Mouse (Mus musculus): ENCODE results near the gene Pitpnm2.

Pitpnm2 gene

DNA sequence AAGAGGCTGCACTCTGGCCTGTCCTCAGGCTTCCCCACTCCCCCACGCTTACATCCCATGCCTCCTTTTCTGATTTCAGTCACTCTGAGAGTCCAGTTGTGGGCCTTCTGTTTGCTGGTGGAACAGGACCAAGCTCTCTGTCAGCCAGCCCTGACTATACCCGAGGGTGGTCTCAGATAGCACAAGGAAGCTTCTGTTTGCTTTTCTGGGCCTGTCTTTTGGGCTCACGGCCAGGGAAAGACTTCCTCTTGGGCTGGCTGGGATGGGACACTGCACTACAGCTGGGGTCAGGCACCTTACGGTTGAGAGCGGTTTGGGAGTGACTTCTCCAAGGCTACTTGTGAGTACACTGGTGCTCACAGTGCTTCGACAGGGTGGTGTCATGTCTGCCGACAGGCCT lies 111.5 kb downstream of the Pitpnm2 start:
- DNase-seq (ENCODE audit: low spot score in 2 of 2), result no peak

DNA sequence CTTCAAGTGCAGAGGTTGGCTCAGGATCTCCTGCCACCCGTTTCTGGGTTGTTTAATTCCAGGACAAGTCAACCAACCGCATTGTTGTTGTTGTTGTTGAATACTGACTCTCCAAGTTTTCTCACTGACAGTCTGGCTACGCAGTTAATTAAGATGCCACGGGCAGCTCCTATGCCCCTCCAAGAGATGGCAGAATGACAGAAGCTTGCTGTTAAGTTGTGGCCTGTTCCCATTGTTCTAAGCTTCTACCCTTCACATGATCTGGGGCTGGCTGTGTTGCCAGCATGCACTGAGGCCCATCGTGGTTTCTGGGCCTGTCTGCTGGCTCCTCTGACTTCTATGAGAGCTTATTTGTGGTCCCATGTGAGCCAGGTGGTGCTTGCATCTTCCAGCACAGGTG lies 115.3 kb downstream of the Pitpnm2 start:
- DNase-seq (ENCODE audit: low spot score in 2 of 2), result no peak

DNA sequence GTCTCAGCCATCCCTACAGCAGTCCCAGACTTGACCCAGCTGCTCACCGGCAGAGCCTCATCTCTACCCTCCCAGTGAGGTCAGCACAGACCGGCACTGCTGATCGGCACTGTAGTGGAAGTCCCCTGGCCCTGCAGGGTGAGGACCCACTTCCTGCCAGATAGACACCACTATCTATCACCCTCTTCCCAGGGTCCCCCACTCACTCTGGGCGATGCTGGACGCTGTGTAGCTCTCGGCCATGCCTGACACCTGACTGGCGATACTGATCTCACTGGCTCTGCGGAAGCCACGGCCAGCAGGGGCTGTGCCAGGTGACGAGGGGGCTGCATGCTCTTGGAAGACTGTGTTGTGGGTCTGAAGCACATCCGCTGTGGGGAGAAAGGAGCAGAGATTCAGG lies 124.5 kb downstream of the Pitpnm2 start:
- no peak for DNase-seq (ENCODE audit: low spot score in 2 of 2)

DNA sequence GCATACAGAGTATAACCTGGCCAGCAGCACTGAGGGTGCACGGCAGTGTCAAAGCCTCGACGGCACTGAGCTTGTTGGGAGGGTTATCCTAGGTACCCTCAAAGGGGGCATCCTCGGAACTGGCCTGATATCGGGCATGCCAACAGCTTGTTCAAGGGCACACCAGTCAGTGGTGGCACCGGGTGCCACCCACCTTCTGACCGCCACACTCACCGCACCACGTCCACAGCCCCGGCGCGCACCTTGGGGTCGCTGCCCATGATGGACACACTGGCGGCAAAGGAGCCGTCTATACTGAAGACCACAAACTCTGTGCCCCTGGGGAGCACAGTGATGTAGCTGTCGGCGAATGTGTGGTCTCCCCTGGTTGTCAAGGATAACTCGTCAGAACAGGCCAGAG lies 127.2 kb downstream of the Pitpnm2 start:
- no peak for DNase-seq (ENCODE audit: low spot score in 2 of 2)

DNA sequence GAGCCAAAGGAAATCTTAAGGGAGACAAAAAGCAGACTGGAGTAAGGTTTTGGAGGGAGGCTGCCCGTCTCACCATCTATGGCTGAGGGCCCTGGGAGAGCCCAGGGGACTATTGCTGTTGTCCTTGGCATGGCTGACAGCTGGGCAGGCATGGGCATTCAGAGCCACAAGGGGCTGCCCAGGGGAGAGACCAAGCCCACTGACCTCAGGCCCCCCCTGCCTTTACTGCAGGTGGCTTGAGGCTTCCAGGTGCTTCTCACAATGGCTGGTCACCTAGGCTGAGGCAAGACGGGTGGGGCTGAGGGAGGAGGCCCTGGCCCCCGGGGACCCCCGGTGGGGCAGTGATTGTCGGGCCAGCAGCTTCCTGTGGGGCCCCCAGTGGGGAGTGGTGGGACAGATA lies 130.4 kb downstream of the Pitpnm2 start:
- no peak for DNase-seq (ENCODE audit: low spot score in 2 of 2)

DNA sequence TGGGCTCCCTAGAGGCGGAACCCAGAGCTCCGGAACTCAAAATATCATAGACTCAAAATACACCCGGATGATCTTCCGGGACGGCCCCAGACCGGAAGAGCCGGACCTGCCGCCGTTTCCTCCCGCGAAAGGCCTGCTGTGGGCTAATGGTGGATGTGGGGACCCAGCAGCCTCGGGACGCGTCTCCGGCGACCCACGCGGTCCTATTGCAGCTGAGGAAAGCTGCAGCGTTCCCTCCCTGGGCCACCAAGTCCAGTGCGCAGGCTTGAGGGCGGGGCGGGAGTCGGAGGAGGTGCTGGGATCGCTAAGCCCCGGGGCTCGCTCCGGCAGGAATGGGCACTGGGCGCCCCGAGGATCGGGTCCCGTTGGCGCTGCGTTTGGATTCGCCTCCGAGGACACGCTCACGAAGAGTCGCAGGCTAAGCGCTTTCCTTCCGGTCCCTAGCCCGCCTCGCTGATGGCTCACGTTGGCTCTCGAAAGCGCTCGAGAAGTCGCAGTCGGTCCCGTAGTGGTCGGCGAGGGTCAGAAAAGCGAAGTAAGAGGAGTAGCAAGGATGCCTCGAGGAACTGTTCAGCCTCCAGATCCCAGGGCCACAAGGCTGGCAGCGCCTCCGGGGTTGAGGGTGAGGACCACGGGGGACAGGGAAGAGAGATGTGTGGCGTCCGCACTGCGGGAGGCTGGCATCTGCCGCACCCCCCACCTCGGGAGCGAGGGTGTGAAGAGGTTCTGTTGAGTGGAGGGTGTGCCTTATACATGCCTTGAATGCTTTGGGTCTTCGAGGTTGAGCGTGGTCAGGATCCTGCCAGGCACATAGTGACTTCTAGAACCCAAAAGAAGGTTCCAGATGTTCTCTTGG lies 133.3 kb downstream of the Pitpnm2 start, which contains the start of gene Arl6ip4:
Arl6ip4 (plus strand) TSS at position 100 of the 856 bp plus-strand sequence.
- peak; percentile 66 to 67 for DNase-seq (ENCODE audit: low spot score in 2 of 2)

DNA sequence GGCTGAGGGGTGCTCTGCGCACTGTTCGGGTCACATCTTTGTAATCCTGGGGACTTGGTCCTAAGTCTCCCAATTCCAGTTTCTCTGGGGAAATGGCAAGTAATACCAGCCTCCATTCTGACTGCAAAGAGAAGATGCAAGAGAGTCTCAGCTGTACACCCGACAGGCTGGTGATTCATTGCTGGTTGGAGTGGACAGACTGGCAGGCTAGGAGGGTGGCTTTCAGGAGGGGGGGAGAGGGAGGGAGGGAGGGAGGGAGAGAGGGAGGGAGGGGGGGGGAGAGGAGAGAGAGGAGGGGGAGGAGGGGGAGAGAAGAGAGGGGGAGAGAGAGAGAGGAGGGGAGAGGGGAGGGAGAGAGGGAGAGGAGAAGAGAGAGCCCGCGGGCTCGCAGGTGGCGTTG lies 134.0 kb downstream of the Pitpnm2 start:
- no peak for DNase-seq (ENCODE audit: low spot score in 2 of 2)

DNA sequence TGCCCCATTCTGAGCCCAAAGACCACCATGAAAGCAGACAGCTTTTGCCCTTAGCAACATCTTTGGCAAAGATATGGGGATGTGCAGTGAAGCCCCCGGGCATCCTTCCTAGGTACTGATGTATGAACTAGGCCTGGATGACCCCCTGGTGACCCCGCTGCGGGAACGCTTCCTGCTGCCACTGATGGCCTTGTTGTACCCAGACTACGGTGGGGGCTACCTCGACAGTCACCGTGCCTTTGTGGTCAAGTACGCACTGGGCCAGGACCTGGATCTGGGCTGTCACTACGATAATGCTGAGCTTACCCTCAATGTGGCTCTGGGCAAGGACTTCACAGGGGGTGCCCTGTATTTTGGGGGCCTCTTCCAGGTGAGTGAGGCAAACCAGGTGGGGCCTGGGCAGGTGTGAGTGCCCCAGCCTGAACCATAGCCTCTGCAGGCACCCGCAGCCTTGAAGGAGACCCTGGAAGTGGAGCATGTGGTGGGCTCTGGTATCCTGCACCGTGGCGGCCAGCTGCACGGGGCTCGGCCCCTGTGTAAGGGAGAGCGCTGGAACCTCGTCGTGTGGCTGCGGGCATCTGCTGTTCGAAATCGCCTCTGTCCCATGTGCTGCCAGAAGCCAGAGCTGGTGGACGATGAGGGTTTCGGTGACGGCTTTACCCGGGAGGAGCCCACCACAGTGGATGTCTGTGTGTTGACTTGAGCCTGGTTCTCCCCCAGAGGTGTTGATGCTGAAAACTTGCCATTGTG lies 135.1 kb downstream of the Pitpnm2 start:
- DNase-seq (ENCODE audit: low spot score in 2 of 2), result no peak

DNA sequence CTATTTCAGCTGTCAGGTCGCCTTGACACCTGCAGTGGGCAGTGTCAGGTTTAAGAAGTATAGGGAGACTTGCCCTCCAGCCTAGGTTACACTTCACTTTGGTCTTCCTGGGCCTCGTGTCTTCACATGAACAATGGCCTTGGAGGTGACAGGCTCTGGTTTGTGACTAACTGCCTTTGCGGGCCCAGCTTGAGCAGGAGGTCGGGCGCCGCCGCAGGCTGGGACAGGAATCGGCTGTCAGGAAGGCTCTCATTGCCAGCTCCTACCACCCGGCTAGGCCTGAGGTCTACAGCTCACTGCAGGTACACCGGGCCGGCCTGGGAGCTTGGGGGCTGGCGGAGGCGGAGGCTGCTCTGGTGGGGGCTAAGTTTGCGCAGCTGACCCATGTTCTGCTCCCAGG lies 136.5 kb downstream of the Pitpnm2 start:
- DNase-seq (ENCODE audit: low spot score in 2 of 2), result peak; percentile 44 to 52

DNA sequence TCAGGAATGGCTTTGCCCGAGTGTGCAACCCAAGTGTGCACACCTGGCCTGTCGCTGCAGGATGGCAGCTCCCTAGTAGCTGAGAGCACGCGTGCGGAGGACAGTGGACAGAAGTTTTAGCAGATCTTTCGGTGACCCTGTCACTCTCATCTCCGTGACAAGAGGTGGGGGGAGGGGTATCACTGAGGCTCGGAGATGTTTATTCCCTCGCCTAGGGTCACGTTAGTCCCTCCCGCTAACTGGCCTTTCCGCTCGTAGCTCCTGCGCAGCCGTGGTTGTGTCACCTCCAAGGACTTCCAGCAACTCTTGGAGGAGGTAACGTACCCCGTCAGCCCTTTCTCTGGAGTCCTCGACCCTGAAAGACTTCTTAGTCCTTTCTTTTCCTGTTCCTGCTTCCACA lies 137.0 kb downstream of the Pitpnm2 start:
- no peak for DNase-seq (ENCODE audit: low spot score in 2 of 2)

DNA sequence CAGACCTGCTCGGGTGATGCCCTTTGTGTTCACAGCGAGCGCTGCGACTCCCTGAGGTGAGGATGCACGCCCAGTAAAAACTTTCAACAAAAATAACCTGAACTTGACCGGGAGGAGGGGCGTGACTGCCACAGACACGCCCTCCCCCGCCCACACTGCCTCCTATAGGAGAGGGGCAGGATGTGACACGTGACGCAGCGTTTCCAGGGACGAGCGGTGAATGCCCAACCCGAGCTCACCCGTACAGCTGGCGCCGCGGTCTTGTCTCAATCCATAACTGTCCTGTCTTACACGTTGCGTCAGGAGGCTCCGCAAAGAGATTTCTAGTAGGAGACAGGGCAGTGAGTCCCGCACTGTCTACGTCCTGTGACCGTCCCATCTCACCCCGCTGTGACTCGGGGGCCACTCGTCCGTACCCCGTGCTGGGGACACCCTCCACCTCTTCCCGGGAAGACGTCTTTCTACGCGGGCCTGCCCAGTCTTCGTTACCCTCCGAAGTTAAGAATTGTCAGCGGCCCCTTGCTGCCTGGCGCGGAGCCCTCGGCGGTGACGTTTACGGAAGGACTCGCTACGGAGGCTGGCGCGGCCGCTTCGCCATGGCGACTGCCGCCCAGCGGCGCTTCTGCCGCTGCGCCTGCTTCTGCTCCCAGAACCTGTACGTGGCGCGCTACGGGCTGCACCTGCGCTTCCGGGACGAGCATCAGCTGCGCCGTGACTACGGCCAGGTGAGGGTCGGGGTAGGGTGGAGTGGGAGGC lies 137.6 kb downstream of the Pitpnm2 start, which contains the start of gene Ogfod2:
Ogfod2 (plus strand) TSS at position 556 of the 756 bp plus-strand sequence.
- DNase-seq (ENCODE audit: low spot score in 2 of 2), result peak; percentile 90 to 93

DNA sequence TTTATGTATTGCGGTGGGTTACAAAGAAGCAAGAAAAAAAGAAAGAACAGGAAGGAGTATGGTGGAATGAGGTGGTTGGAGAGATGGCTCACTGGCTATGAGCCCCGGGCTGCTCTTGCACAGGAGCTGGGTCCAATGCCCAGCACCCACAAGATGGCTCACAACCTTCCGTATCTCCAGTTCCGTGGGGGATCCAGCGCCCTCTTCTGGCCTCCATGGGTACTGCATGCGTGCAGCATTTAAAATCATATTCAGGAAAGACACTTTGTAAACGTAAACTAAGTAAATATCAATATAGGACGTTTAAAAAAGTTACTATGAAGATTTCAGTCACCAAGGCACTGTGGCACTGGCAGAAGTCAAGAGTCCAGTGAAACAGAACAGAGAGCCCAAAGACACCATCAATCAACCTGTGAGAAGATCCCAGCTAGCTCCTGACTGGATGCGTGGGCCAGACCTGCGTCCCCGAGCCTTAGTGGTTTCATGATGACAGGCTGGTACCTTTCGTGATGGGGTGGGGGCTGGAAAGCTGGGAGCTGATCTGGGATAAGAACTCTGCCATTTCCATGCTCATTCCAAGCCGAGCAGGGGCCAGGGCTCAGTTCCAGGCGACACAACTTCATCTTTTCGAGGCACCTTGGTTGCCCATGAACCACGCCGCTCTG lies 138.4 kb downstream of the Pitpnm2 start:
- peak in 1 of 2 experiments; percentile 44 for DNase-seq (ENCODE audit: low spot score in 2 of 2)

DNA sequence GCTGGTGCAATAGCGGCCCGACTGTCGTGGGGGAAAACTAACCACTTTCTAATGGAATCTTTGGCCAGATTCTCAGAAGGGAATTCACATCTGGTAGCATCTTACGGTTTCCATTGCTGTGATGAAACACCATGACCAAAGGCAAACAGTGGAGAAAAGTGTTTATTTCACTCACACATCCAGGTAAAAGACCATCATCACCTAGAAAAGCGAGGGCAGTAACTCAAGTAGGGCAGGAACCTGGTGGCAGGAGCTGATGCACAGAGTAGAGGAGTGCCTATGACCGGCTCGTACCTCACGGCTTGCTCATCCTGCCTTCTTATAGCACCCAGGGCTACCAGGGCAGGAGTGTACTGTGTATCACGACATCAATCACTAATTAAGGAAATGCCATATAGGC lies 146.0 kb downstream of the Pitpnm2 start:
- DNase-seq (ENCODE audit: low spot score in 2 of 2), result no peak

DNA sequence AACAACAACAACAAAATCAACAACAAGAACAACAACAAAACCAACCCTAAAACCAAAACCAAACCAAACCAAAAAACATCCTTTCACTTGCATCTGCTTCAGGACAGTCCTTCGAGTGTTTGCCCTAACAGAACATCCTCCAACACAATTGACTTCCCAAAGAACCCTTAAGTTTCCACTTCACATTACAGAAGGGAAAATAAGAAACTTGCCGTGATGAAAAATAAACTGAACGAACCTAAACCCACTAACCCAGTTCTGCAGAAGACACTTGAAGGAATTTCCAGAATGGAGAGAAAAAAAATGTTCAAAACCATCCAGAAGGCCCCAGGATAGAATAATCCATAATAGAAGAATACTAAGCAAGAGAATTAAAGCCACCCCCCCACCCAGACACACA lies 146.5 kb downstream of the Pitpnm2 start:
- DNase-seq (ENCODE audit: low spot score in 2 of 2), result no peak

DNA sequence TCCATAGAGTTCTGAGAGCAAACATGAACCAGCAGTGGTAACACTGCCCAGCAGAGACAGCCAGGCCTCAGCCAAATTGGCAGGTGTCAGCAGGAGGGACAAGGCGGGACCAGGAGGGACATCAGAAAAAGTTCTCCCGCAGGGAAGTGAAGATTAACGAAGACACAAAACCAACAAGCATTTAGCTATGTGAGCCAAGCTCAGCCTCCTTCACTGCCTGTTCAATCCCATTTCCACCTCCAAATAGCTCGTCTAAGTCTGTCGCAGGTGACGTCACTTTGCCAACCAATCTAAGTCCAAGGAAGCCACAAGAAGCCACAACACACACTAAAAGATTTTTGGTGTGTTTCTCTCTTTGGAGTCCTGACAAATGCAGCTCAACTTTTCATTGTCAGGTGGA lies 147.2 kb downstream of the Pitpnm2 start:
- DNase-seq (ENCODE audit: low spot score in 2 of 2), result no peak

DNA sequence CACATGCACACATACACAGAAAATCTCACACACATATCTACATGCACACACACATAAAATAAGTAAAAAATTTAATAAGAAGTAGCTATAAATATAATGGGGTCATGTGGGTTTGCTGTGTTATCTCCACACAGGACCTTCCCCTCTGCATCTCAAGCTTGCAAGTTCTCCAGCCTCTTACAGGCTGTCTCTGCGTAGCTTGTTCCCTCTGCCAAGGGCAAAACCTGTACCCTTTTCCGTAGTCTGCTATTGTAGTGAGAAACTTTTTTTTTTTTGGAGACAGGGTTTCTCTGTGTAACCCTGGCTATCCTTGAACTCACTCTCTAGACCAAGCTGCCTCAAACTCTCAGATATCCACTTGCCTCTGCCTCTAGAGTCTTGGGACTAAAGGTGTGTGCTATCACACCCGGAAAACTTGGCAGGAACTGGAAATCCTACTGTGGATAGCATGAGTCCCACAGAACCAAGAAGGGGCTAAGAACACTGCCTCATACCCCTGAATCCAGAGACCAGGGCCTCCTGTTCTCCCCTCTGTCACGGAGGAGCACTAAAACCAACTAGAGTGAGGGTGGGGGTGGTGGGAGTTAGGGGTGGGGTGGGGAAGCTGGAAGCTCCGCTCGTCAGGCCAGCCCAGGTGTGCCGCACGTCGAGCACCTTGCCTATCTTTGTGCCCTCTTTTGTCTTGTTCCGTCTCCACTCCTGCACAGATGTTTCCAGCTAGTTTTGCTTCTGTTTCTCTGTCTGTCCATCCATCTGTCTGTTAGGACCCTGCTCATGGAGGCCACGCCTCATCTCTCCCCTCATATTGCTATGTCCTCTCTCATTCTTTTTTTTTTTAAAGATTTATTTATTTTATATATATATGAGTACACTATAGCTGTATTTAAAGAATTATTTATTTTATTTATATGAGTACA lies 149.2 kb downstream of the Pitpnm2 start:
- no peak for DNase-seq (ENCODE audit: low spot score in 2 of 2)

DNA sequence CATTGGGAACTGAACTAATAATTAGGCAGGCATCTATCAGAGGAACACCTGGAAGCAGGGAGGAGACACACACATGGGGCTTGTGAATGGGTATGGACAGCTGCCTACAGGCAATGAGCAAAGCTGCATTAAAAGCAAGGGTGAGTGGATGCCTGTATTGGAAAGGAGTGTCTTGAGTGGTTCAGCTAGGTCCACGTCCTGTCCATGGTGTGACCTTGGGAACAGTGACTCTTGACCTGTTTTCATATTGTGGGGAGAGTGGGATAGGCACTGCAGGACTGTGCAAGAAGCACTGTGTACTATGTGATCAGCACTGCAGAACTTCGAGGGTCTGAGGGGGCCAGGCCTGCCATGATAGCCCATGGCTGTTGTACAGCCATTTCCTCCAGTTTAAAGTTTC lies 150.6 kb downstream of the Pitpnm2 start:
- no peak for DNase-seq (ENCODE audit: low spot score in 2 of 2)

DNA sequence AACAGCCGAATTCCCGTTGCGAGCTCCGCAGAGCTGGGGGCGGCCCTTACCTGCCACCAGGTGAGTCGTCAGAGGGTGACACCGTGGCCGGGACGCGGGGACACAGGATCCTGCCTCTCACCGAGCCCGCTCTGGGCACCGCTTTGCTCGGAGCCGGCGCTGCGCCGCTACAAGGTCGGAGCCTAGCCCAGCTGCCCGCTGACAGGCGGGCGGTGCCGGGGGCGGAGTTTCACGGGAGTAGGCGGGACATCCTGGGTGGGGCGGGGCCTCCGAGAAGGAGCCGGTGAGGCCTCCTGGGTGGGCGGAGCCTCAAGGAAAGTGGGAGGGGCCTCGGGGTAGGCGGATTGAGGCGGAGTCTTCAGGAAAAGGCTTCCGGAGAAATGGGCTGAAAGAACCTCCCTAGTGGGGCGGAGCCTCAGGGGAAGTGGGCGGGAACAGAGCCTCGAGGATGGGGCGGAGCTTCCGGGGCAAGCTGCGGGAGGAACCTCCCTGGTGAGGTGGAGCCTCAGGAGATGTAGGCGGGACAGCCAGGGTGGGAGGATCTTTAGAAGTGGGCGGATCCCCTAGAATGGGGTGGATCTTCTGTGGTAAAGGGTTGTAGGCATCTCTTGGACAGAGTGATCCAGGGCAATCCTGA lies 153.8 kb downstream of the Pitpnm2 start, which contains the start of gene Abcb9:
Abcb9 (minus strand) TSS at position 203 of the 637 bp plus-strand sequence.
- DNase-seq (ENCODE audit: low spot score in 2 of 2), result peak; percentile 99

DNA sequence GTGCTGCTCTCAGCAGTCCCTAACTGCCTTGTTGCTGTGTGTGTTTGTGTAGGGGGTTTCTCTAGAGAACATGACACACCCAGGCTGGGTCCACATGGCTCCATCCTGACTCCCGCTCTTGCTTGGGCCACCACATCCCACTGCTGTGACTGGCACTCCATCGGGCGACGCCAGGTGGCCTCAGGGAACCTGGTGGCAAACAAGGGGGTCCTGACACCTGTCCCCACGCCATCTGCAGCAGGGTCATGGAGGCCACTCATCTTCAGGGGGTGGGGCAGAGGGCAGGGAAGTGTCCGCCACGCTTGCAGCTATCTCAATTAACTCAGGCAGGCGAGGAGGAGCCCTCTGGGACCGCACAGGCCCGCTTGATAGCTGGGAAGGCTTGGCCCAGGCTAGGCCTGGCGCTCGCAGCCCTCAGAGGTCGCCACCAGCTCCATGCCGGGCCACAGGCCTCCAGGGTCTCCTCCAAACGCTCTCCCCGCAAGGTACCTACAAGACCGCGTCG lies 154.4 kb downstream of the Pitpnm2 start:
- DNase-seq (ENCODE audit: low spot score in 2 of 2), result no peak
